Mouse (Mus musculus) lung, postnatal 0 days (tissue): ENCODE data around the gene Rsf1. TPM values are rescaled to one million over a fixed set of nuclear protein-coding genes. Genes with fewer than 3 reads are reported as not detected.
A peak's percentile ranks its signal among the peaks of the same experiment; 100 is the strongest.

Experiments used
- ATAC-seq: fragments of 200-750 bp; cut with Nextera tagmentation; 2 replicates; pipeline ENCODE4 v1.8.0; 2017; ENCODE audit warnings: moderate library complexity
- DNase-seq: peaks from one replicate; pipeline ENCODE4 v3.0.0-alpha.2; 2016; ENCODE audit warnings: low spot score
- H3K27ac ChIP-seq: fragments of 300-500 bp; sonication (generic); 2 replicates; pipeline ENCODE4 v1.5.1; 2014; ENCODE audit warnings: antibody characterized with exemption, mild to moderate bottlenecking, low read length, mixed read lengths
- H3K27me3 ChIP-seq: fragments of 300-500 bp; sonication (generic); replicated peaks from 2 replicates; pipeline ENCODE4 v1.6.1; 2014; ENCODE audit warnings: low read length, mixed read lengths; ENCODE audit not compliant: insufficient read depth
- H3K36me3 ChIP-seq: fragments of 300-500 bp; sonication (generic); 2 replicates; pipeline ENCODE4 v1.6.1; 2014; ENCODE audit warnings: low read length, mixed read lengths; ENCODE audit not compliant: insufficient read depth
- H3K4me1 ChIP-seq: fragments of 300-500 bp; sonication (generic); 2 replicates; pipeline ENCODE4 v1.6.1; 2014; ENCODE audit warnings: antibody characterized with exemption, low read depth, low read length, mixed read lengths; ENCODE audit not compliant: insufficient read depth
- H3K4me2 ChIP-seq: fragments of 300-500 bp; sonication (generic); replicated peaks from 2 replicates; pipeline ENCODE4 v1.6.1; 2014; ENCODE audit warnings: low read depth, mild to moderate bottlenecking, low read length, moderate library complexity, mixed read lengths
- H3K4me3 ChIP-seq: fragments of 300-500 bp; sonication (generic); 2 replicates; pipeline ENCODE4 v1.5.1; 2014; ENCODE audit warnings: low read depth, low read length
- H3K9ac ChIP-seq: fragments of 300-500 bp; sonication (generic); replicated peaks from 2 replicates; pipeline ENCODE4 v1.6.1; 2014; ENCODE audit warnings: low read depth, mild to moderate bottlenecking
- H3K9me3 ChIP-seq: fragments of 300-500 bp; sonication (generic); 2 replicates; pipeline ENCODE4 v1.6.1; 2016; ENCODE audit warnings: low read length, mixed read lengths
- CTCF ChIP-seq: IDR thresholded peaks from 2 replicates; pipeline ENCODE4 v1.5.1; 2016; ENCODE audit warnings: antibody characterized with exemption, mild to moderate bottlenecking
- EP300 ChIP-seq: IDR thresholded peaks from 2 replicates; pipeline ENCODE4 v1.6.1; 2016; ENCODE audit warnings: antibody characterized with exemption, mild to moderate bottlenecking, control low read depth
- WGBS: fragments of 180-500 bp; shearing (Covaris S2); extraction: QIAGEN DNeasy Blood & Tissue Kit; methylation state at CpG from one replicate; pipeline ENCODE4 v1.1.7; 2014; 5-methylcytosine and 5-hydroxymethylcytosine counted together
- polyA plus RNA-seq: library from polyadenylated mRNA; unstranded; fragments of >200 nt; fragmentation: Nextera tagmentation; extraction: Ambion mirVana; gene quantifications from 2 replicates; pipeline ENCODE4 v1.2.1, GENCODE M21; 2015

Gene Rsf1
- polyA plus RNA-seq, 1 experiment from 2014 or later: 16.2 TPM

DNA sequence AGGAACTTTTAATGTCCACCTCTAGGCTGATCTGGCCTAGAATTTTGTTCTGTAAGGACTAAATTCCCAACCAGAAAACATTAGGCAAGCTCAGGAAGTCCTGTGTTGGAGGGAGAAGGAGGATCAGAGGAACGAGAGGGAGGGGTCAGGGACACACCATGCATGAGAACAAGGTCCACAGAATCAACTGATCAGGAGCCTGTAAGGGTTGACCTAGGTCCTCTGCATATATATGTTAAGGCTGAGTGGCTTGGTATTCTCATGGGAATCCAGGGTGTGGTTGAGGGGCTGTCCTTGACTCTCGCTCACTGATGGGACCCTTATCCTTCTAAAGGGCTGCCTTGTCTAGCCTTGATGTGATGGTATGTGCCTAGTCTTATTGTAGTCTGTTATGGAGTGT lies 16.1 kb upstream of the Rsf1 start:
- H3K27me3 ChIP-seq: no peaks in the 10 kb centered on the region
- no peaks in the 10 kb centered on the region for H3K4me1 ChIP-seq
- TF ChIP-seq CTCF: no peak
- TF ChIP-seq EP300: no peak
- no peak overlapping the region for H3K4me3 ChIP-seq
- H3K9ac ChIP-seq: no peak overlapping the region
- no peak overlapping the region for H3K4me2 ChIP-seq
- no peak for ATAC-seq
- H3K27ac ChIP-seq: no peak overlapping the region
- H3K9me3 ChIP-seq: no peaks in the 10 kb centered on the region
- WGBS: 92% methylated on average over 2 of the region's 2 CpGs
- no peaks in the 10 kb centered on the region for H3K36me3 ChIP-seq
- DNase-seq: no peak

- no peaks in the 10 kb centered on the region for H3K36me3 ChIP-seq
- ATAC-seq (no peak), DNase-seq (no peak)
- TF ChIP-seq EP300 (no peak), CTCF (no peak)
- H3K4me1 ChIP-seq: no peaks in the 10 kb centered on the region
- no peaks in the 10 kb centered on the region for H3K9me3 ChIP-seq
- 72% methylated on average over 4 of the region's 4 CpGs for WGBS
- H3K4me3 ChIP-seq: no peak overlapping the region
- H3K9ac ChIP-seq: no peak overlapping the region
- no peaks in the 10 kb centered on the region for H3K27me3 ChIP-seq
- no peak overlapping the region for H3K4me2 ChIP-seq
- no peak overlapping the region for H3K27ac ChIP-seq
Observed at GRCm38 (mm10) chr7:97569372-97569771, 10.3 kb upstream of the Rsf1 start.

GRCm38 (mm10) chr7:97570389-97570788 lies 9.3 kb upstream of the Rsf1 start:
- H3K9ac ChIP-seq: no peak overlapping the region
- no peak for ATAC-seq

DNA sequence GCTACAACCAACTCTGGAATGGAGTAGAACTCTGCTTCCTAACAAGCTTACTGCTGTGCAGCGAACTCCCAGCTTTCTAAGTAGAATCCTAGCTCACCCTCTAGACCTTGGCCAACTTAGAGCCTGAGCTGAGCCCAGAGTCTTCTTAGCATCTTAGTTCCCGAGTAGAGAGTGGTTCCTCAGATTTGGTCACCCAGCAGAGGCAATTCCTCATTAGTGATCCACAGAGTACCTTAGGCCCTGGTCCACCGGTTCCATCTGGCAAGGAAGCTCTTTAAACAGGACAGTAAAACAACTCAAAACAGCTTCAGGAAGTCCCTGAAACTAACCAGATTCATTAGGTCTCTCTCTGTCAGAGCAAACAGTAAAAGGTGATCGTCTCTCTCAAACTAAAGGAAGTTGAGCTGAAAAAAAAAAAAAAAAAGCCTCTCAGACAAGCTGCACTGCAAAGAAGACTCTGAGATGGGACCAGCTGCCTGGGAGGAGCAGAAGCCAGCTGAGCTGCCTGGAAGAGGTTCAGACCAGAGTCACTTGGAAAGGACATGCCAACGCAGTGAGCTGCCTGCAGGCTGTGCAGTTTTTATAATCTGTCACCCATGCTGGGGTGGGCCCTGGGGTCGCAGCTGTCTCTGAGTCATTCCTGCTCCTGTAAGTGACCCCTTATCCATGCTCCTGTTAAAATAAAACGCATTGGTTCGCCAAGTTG lies 1.2 kb upstream of the Rsf1 start:
- Histone ChIP-seq H3K27ac (peak overlapping the region; percentile 97), H3K4me3 (peak overlapping the region; percentile 99), H3K9me3 (no peaks in the 10 kb centered on the region), H3K4me2 (peak overlapping the region; percentile 87), H3K4me1 (no peaks in the 10 kb centered on the region; the same call in 1 of the 2 replicates), H3K27me3 (no peaks in the 10 kb centered on the region), H3K9ac (peak overlapping the region; percentile 68), H3K36me3 (no peaks in the 10 kb centered on the region)
- DNase-seq: peak; percentile 64
- WGBS: 25% methylated on average over 8 of the region's 8 CpGs
- ATAC-seq: no peak
- TF ChIP-seq CTCF (no peak), EP300 (no peak)

More at GRCm38 (mm10) chr7:97570389-97570788, 9.3 kb upstream of the Rsf1 start:
- peak; percentile 24 for DNase-seq
- H3K4me1 ChIP-seq: no peaks in the 10 kb centered on the region
- H3K4me2 ChIP-seq: no peak overlapping the region
- peak; percentile 58 for TF ChIP-seq CTCF
- TF ChIP-seq EP300: no peak
- 87% methylated on average over 1 of the region's 1 CpGs for WGBS
- H3K27ac ChIP-seq: no peak overlapping the region
- no peaks in the 10 kb centered on the region for H3K27me3 ChIP-seq
- no peaks in the 10 kb centered on the region for H3K36me3 ChIP-seq
- H3K9me3 ChIP-seq: no peaks in the 10 kb centered on the region
- no peak overlapping the region for H3K4me3 ChIP-seq

- WGBS: under 1% methylated on average over 37 of the region's 65 CpGs
- Histone ChIP-seq H3K27ac (peak overlapping the region; percentile 97), H3K27me3 (no peaks in the 10 kb centered on the region), H3K4me3 (peak overlapping the region; percentile 99), H3K9ac (peak overlapping the region; percentile 70), H3K4me2 (peak overlapping the region; percentile 87), H3K36me3 (no peaks in the 10 kb centered on the region), H3K9me3 (no peaks in the 10 kb centered on the region), H3K4me1 (no peaks in the 10 kb centered on the region; the same call in 1 of the 2 replicates)
- no peak for TF ChIP-seq CTCF
- TF ChIP-seq EP300: 0 out of 2 replicates have a peak, but pooled peaks have one; percentile 11
- DNase-seq (peak; percentile 42), ATAC-seq (peak; percentile 13)
Observed at GRCm38 (mm10) chr7:97579976-97580842, 520 bp downstream of the Rsf1 start.

- Histone ChIP-seq H3K9me3 (no peaks in the 10 kb centered on the region), H3K9ac (peak overlapping the region; percentile 70), H3K36me3 (no peaks in the 10 kb centered on the region), H3K4me1 (no peaks in the 10 kb centered on the region; the same call in 1 of the 2 replicates), H3K27me3 (no peaks in the 10 kb centered on the region), H3K27ac (peak overlapping the region; percentile 97), H3K4me2 (peak overlapping the region; percentile 87), H3K4me3 (peak overlapping the region; percentile 99)
- peak; percentile 43 for ATAC-seq
- DNase-seq: peak; percentile 94
- WGBS: 0% methylated on average over 11 of the region's 11 CpGs
- TF ChIP-seq EP300: no peak
- peak; percentile 43 for TF ChIP-seq CTCF
Observed at GRCm38 (mm10) chr7:97580843-97581214, 1.1 kb downstream of the Rsf1 start.
